Mouse (Mus musculus) C2C12 (cell line): ENCODE data around the gene Trim41. TPM values are rescaled to one million over a fixed set of nuclear protein-coding genes. Genes with fewer than 3 reads are reported as not detected.

Source experiments
- H3K27me3 ChIP-seq: one replicate; pipeline ENCODE4 v1.6.1; 2011; ENCODE audit not compliant: control insufficient read depth, insufficient read depth, insufficient read length
- H3K36me3 ChIP-seq: one replicate; pipeline ENCODE4 v1.6.1; 2011; ENCODE audit not compliant: control insufficient read depth, insufficient read depth
- H3K4me3 ChIP-seq: one replicate; pipeline ENCODE4 v1.5.1; 2011; ENCODE audit warnings: mild to moderate bottlenecking, control low read depth; ENCODE audit not compliant: poor library complexity, insufficient read depth, severe bottlenecking
- H3K79me2 ChIP-seq: one replicate; pipeline ENCODE4 v1.6.1; 2011; ENCODE audit not compliant: control insufficient read depth, insufficient read depth
- H3K79me3 ChIP-seq: one replicate; pipeline ENCODE4 v1.6.1; 2011; ENCODE audit warnings: low read depth, control low read depth
- H3ac ChIP-seq: one replicate; pipeline ENCODE3; 2011; ENCODE audit warnings: low read depth; ENCODE audit not compliant: control insufficient read depth, insufficient read length
- CEBPB ChIP-seq: IDR thresholded peaks from one replicate; pipeline ENCODE4 v1.6.1; 2011; ENCODE audit warnings: low read depth, mild to moderate bottlenecking, control low read depth, moderate library complexity
- CTCF ChIP-seq: IDR thresholded peaks from one replicate; pipeline ENCODE4 v1.5.1; 2011; ENCODE audit not compliant: control insufficient read depth, insufficient read depth, insufficient read length
- FOSL1 ChIP-seq: IDR thresholded peaks from one replicate; pipeline ENCODE4 v1.8.0; 2011; ENCODE audit warnings: mild to moderate bottlenecking, low read length; ENCODE audit not compliant: poor library complexity, insufficient read depth, severe bottlenecking
- MAX ChIP-seq: IDR thresholded peaks from one replicate; pipeline ENCODE4 v1.6.1; 2011; ENCODE audit warnings: mild to moderate bottlenecking, control low read depth
- MYOD1 ChIP-seq: IDR thresholded peaks from one replicate; pipeline ENCODE4 v1.6.1; 2011; ENCODE audit warnings: low read depth; ENCODE audit not compliant: control insufficient read depth, insufficient read length
- MYOG ChIP-seq: IDR thresholded peaks from one replicate; pipeline ENCODE4 v1.6.1; 2011; ENCODE audit not compliant: control insufficient read depth, insufficient read length; ENCODE audit errors: extremely low read depth
- USF1 ChIP-seq: IDR thresholded peaks from one replicate; pipeline ENCODE4 v1.6.1; 2011; ENCODE audit warnings: low read depth, mild to moderate bottlenecking, control low read depth, moderate library complexity
- polyA plus RNA-seq: library from polyadenylated mRNA; unstranded; fragments of >200 nt; fragmentation: generic; extraction: Trizol; gene quantifications from one replicate; pipeline ENCODE4 v1.2.1, GENCODE M21; 2012; ENCODE audit warnings: missing spikeins

Trim41 gene
- polyA plus RNA-seq, 1 experiment: 24.4 TPM

DNA sequence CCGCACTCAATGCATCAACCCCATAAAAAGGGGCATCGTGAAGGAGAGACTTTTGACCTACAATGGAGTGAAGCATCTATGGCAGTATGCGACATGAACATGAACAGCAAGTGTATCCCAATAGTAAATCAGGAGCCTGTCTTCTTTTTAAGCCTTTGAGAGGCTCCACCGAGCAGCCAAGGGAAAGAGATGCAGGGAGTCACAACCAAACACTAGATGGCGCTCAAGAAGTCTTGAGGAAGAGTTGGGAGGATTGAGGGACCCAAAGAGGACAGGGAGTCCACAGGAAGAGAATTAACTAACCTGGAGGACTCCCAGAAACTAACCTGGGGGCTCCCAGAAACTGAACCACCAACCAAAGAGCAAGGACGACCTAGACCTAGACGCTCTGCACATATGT lies 37.7 kb downstream of the Trim41 start:
- Histone ChIP-seq H3K36me3 (no peaks in the 10 kb centered on the region), H3ac (no peak overlapping the region), H3K27me3 (no peaks in the 10 kb centered on the region), H3K4me3 (no peak overlapping the region), H3K79me3 (no peaks in the 10 kb centered on the region), H3K79me2 (no peaks in the 10 kb centered on the region)
- TF ChIP-seq MYOG (no peak), CTCF (no peak), FOSL1 (no peak), MYOD1 (no peak), CEBPB (no peak), MAX (no peak), USF1 (no peak)

GRCm38 (mm10) chr11:48777303-48777702 lies 39.9 kb downstream of the Trim41 start:
- Histone ChIP-seq H3K4me3 (no peak overlapping the region), H3K79me3 (no peaks in the 10 kb centered on the region), H3K27me3 (no peaks in the 10 kb centered on the region), H3ac (no peak overlapping the region), H3K79me2 (no peaks in the 10 kb centered on the region), H3K36me3 (no peaks in the 10 kb centered on the region)
- no peak for TF ChIP-seq USF1
- no peak for TF ChIP-seq CEBPB
- no peak for TF ChIP-seq CTCF

DNA sequence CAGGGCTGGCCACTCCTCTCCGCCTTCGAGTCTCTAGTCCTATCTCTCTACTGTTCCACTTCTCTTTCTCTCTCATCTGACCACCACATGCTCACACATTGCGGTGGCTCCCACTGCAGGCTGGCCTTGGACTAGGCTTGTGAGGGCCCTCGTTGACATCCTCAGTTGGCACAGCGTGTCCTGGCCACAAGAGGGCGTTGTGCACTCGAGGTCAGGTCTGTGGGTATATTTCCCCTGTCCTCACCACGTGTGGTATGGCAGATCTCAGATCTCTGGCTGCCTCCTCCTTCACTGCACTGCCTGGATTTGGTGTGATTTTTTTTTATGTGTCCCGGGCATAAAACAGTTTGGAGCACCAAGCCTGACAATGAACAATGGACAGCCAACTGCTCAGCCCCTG lies 40.5 kb downstream of the Trim41 start:
- no peaks in the 10 kb centered on the region for H3K36me3 ChIP-seq
- no peak overlapping the region for H3K4me3 ChIP-seq
- no peak for TF ChIP-seq MYOG
- TF ChIP-seq CTCF: peak; percentile 47
- no peaks in the 10 kb centered on the region for H3K27me3 ChIP-seq
- H3ac ChIP-seq: no peak overlapping the region
- no peaks in the 10 kb centered on the region for H3K79me2 ChIP-seq
- H3K79me3 ChIP-seq: no peaks in the 10 kb centered on the region

DNA sequence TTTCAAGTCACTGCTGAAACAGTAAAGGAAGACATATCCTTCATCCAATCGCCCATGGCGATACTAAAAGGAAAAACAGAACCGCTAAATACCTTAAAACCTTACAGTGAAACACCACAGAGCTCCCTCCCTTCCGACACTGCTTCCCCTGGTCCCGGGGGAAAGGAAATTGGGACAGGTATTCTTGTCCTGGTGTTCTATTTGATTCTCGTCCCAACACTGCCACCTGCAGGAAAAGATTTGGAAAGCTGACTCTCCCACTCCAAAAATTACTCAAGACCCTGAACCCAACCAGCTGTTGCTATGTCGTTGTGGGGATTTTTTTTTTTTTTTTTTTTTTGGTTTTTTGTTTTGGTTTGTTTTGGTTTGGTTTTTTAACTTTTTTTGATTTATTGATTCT lies 41.7 kb downstream of the Trim41 start:
- TF ChIP-seq FOSL1: no peak
- no peak for TF ChIP-seq CEBPB
- TF ChIP-seq MYOG: no peak
- TF ChIP-seq USF1: no peak
- no peak for TF ChIP-seq MAX
- TF ChIP-seq CTCF: no peak
- TF ChIP-seq MYOD1: no peak
- Histone ChIP-seq H3K36me3 (no peaks in the 10 kb centered on the region), H3ac (no peak overlapping the region), H3K4me3 (no peak overlapping the region), H3K79me2 (no peaks in the 10 kb centered on the region), H3K27me3 (no peaks in the 10 kb centered on the region), H3K79me3 (no peaks in the 10 kb centered on the region)

DNA sequence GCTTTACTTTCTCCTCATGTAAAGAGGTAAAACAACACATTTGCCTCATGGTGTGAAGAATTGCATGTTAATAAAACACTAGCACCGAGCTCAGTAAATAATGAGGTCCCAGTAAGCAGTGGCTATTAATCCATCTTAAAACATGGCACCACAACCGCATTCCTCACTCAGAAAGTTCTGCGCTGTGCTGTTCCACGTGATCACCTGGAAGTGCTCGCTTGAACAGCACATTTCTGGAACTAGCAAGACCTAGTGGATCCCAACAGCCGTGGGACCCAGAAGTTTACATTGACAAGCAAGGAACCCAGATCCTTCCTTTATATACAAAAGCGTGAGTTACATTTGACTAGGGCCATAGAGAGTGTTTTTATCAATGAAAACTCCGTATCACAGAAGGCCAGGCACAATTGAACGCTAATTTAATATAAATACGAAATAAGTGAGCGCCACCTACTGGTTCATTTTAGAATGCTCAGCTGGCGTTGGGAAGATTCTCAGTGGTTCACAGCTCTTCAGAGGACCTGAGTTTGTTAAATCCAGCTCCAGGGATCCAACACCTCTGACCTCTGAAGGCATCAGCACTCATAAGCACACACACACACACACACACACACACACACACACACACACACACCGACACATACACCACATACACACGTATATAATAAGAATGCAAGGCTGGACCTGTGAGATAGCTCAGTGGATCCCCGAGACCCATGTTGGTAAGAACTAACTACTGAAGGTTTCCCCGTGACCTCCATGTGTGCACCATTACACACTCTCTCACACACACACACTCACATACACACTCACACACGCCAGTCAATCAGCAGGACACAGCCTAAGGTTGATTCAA lies 42.5 kb downstream of the Trim41 start:
- TF ChIP-seq USF1 (peak; percentile 18), MYOD1 (no peak)

DNA sequence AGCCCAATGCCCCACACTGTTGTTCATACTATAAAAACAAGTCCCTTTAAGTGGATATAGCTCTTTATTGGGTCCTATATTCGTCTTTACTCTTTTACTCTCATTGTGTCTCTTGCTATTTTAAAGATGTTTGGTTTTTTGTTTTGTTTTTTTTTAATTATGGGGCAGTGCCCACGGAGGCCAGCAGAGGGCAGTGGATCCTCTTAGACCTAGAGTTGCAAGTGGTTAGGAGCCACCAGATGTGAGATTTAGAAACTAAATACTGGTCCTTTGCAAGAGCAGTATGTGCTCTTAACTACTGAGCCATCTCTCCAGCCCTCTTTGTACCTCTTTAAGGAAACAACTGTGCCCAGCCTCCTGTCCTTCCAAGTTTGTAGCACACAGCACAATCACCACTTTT lies 45.5 kb downstream of the Trim41 start:
- H3K79me2 ChIP-seq: no peaks in the 10 kb centered on the region
- H3ac ChIP-seq: no peak overlapping the region
- no peak overlapping the region for H3K4me3 ChIP-seq
- TF ChIP-seq CTCF (no peak), MAX (no peak), USF1 (no peak), MYOD1 (no peak), FOSL1 (no peak), CEBPB (no peak), MYOG (no peak)
- H3K79me3 ChIP-seq: no peaks in the 10 kb centered on the region
- H3K27me3 ChIP-seq: no peaks in the 10 kb centered on the region
- no peaks in the 10 kb centered on the region for H3K36me3 ChIP-seq

More for the DNA sequence above, 42.5 kb downstream of the Trim41 start:
- no peak overlapping the region for H3K4me3 ChIP-seq
- no peaks in the 10 kb centered on the region for H3K79me3 ChIP-seq
- H3K36me3 ChIP-seq: no peaks in the 10 kb centered on the region
- H3K79me2 ChIP-seq: no peaks in the 10 kb centered on the region
- no peaks in the 10 kb centered on the region for H3K27me3 ChIP-seq
- no peak overlapping the region for H3ac ChIP-seq
